Mouse (Mus musculus) C2C12 (cell line): ENCODE measurements around the gene Dnm1. TPM values are rescaled to one million over a fixed set of nuclear protein-coding genes. Genes with fewer than 3 reads are reported as not detected.

Source experiments
- H3K27me3 ChIP-seq: one replicate; pipeline ENCODE4 v1.6.1; 2011; ENCODE audit not compliant: control insufficient read depth, insufficient read depth, insufficient read length
- H3K36me3 ChIP-seq: one replicate; pipeline ENCODE4 v1.6.1; 2011; ENCODE audit not compliant: control insufficient read depth, insufficient read depth
- H3K4me3 ChIP-seq: one replicate; pipeline ENCODE4 v1.5.1; 2011; ENCODE audit warnings: mild to moderate bottlenecking, control low read depth; ENCODE audit not compliant: poor library complexity, insufficient read depth, severe bottlenecking
- H3K79me2 ChIP-seq: one replicate; pipeline ENCODE4 v1.6.1; 2011; ENCODE audit not compliant: control insufficient read depth, insufficient read depth
- H3K79me3 ChIP-seq: one replicate; pipeline ENCODE4 v1.6.1; 2011; ENCODE audit warnings: low read depth, control low read depth
- H3ac ChIP-seq: one replicate; pipeline ENCODE3; 2011; ENCODE audit warnings: low read depth; ENCODE audit not compliant: control insufficient read depth, insufficient read length
- CEBPB ChIP-seq: IDR thresholded peaks from one replicate; pipeline ENCODE4 v1.6.1; 2011; ENCODE audit warnings: low read depth, mild to moderate bottlenecking, control low read depth, moderate library complexity
- CTCF ChIP-seq: IDR thresholded peaks from one replicate; pipeline ENCODE4 v1.5.1; 2011; ENCODE audit not compliant: control insufficient read depth, insufficient read depth, insufficient read length
- FOSL1 ChIP-seq: IDR thresholded peaks from one replicate; pipeline ENCODE4 v1.8.0; 2011; ENCODE audit warnings: mild to moderate bottlenecking, low read length; ENCODE audit not compliant: poor library complexity, insufficient read depth, severe bottlenecking
- MAX ChIP-seq: IDR thresholded peaks from one replicate; pipeline ENCODE4 v1.6.1; 2011; ENCODE audit warnings: mild to moderate bottlenecking, control low read depth
- MYOD1 ChIP-seq: IDR thresholded peaks from one replicate; pipeline ENCODE4 v1.6.1; 2011; ENCODE audit warnings: low read depth; ENCODE audit not compliant: control insufficient read depth, insufficient read length
- MYOG ChIP-seq: IDR thresholded peaks from one replicate; pipeline ENCODE4 v1.6.1; 2011; ENCODE audit not compliant: control insufficient read depth, insufficient read length; ENCODE audit errors: extremely low read depth
- USF1 ChIP-seq: IDR thresholded peaks from one replicate; pipeline ENCODE4 v1.6.1; 2011; ENCODE audit warnings: low read depth, mild to moderate bottlenecking, control low read depth, moderate library complexity
- polyA plus RNA-seq: library from polyadenylated mRNA; unstranded; fragments of >200 nt; fragmentation: generic; extraction: Trizol; gene quantifications from one replicate; pipeline ENCODE4 v1.2.1, GENCODE M21; 2012; ENCODE audit warnings: missing spikeins

The Dnm1 gene
- polyA plus RNA-seq, 1 experiment, result 27.7 TPM

- H3ac ChIP-seq, result no peak overlapping the region
- TF ChIP-seq USF1 (no peak), MYOG (no peak), FOSL1 (no peak), CTCF (no peak), CEBPB (no peak), MYOD1 (no peak), MAX (no peak)
- H3K4me3 ChIP-seq, result no peak overlapping the region
- no peaks in the 10 kb centered on the region for H3K79me2 ChIP-seq
- no peaks in the 10 kb centered on the region for H3K79me3 ChIP-seq
- no peaks in the 10 kb centered on the region for H3K36me3 ChIP-seq
- peaks cover 3% of the 10 kb centered on the region for H3K27me3 ChIP-seq
These were observed 4.6 kb upstream of the Dnm1 start for GRCm38 (mm10) chr2:32357710-32358109.

- peaks cover 3% of the 10 kb centered on the region for H3K27me3 ChIP-seq
- peaks cover 7% of the 10 kb centered on the region for H3K79me2 ChIP-seq
- H3K4me3 ChIP-seq, result no peak overlapping the region
- no peaks in the 10 kb centered on the region for H3K79me3 ChIP-seq
- TF ChIP-seq USF1 (no peak), MYOD1 (no peak), CTCF (no peak)
- no peaks in the 10 kb centered on the region for H3K36me3 ChIP-seq
- no peak overlapping the region for H3ac ChIP-seq
These were observed 3.1 kb upstream of the Dnm1 start for GRCm38 (mm10) chr2:32356216-32356615.

- Histone ChIP-seq H3ac (no peak overlapping the region), H3K79me2 (peaks cover 8% of the 10 kb centered on the region), H3K27me3 (peaks cover 3% of the 10 kb centered on the region), H3K36me3 (no peaks in the 10 kb centered on the region), H3K4me3 (no peak overlapping the region), H3K79me3 (no peaks in the 10 kb centered on the region)
- TF ChIP-seq USF1, result no peak
- no peak for TF ChIP-seq CEBPB
- TF ChIP-seq CTCF, result no peak
- TF ChIP-seq MYOG, result no peak
- TF ChIP-seq MAX, result no peak
- TF ChIP-seq MYOD1, result no peak
These were observed 1.3 kb upstream of the Dnm1 start for GRCm38 (mm10) chr2:32354336-32354895.

GRCm38 (mm10) chr2:32353836-32354235, 698 bp upstream of the Dnm1 start:
- H3K4me3 ChIP-seq, result no peak overlapping the region
- peaks cover 8% of the 10 kb centered on the region for H3K79me2 ChIP-seq
- TF ChIP-seq FOSL1 (no peak), USF1 (no peak), MAX (no peak), CEBPB (no peak), MYOG (no peak), CTCF (no peak), MYOD1 (no peak)
- no peak overlapping the region for H3ac ChIP-seq
- H3K79me3 ChIP-seq, result no peaks in the 10 kb centered on the region
- peaks cover 3% of the 10 kb centered on the region for H3K27me3 ChIP-seq
- no peaks in the 10 kb centered on the region for H3K36me3 ChIP-seq

- Histone ChIP-seq H3K36me3 (no peaks in the 10 kb centered on the region), H3K79me2 (peaks cover 8% of the 10 kb centered on the region), H3ac (peak within 1 kb of the TSS; percentile 60), H3K4me3 (peak within 1 kb of the TSS; percentile 55), H3K27me3 (no peaks in the 10 kb centered on the region), H3K79me3 (no peaks in the 10 kb centered on the region)
- TF ChIP-seq CTCF, result peak; percentile 9
- TF ChIP-seq MAX, result no peak
These were observed 759 bp downstream of the Dnm1 start, which contains the start of gene Ciz1 for GRCm38 (mm10) chr2:32352151-32353006. TSS of gene Ciz1 (plus strand) at chr2:32352327.

GRCm38 (mm10) chr2:32351471-32351961, 1.6 kb downstream of the Dnm1 start:
- TF ChIP-seq MYOD1, result no peak
- TF ChIP-seq USF1, result peak; percentile 39
- Histone ChIP-seq H3K79me2 (peaks cover 8% of the 10 kb centered on the region), H3K36me3 (no peaks in the 10 kb centered on the region), H3K27me3 (no peaks in the 10 kb centered on the region), H3K79me3 (no peaks in the 10 kb centered on the region), H3ac (no peak overlapping the region), H3K4me3 (no peak overlapping the region)
